Mouse (Mus musculus) C2C12 (cell line): ENCODE measurements around the gene Rnf38. TPM values are rescaled to one million over a fixed set of nuclear protein-coding genes. Genes with fewer than 3 reads are reported as not detected.

Experiments used
- H3K27me3 ChIP-seq: one replicate; pipeline ENCODE4 v1.6.1; 2011; ENCODE audit not compliant: control insufficient read depth, insufficient read depth, insufficient read length
- H3K36me3 ChIP-seq: one replicate; pipeline ENCODE4 v1.6.1; 2011; ENCODE audit not compliant: control insufficient read depth, insufficient read depth
- H3K4me3 ChIP-seq: one replicate; pipeline ENCODE4 v1.5.1; 2011; ENCODE audit warnings: mild to moderate bottlenecking, control low read depth; ENCODE audit not compliant: poor library complexity, insufficient read depth, severe bottlenecking
- H3K79me2 ChIP-seq: one replicate; pipeline ENCODE4 v1.6.1; 2011; ENCODE audit not compliant: control insufficient read depth, insufficient read depth
- H3K79me3 ChIP-seq: one replicate; pipeline ENCODE4 v1.6.1; 2011; ENCODE audit warnings: low read depth, control low read depth
- H3ac ChIP-seq: one replicate; pipeline ENCODE3; 2011; ENCODE audit warnings: low read depth; ENCODE audit not compliant: control insufficient read depth, insufficient read length
- CEBPB ChIP-seq: IDR thresholded peaks from one replicate; pipeline ENCODE4 v1.6.1; 2011; ENCODE audit warnings: low read depth, mild to moderate bottlenecking, control low read depth, moderate library complexity
- CTCF ChIP-seq: IDR thresholded peaks from one replicate; pipeline ENCODE4 v1.5.1; 2011; ENCODE audit not compliant: control insufficient read depth, insufficient read depth, insufficient read length
- FOSL1 ChIP-seq: IDR thresholded peaks from one replicate; pipeline ENCODE4 v1.8.0; 2011; ENCODE audit warnings: mild to moderate bottlenecking, low read length; ENCODE audit not compliant: poor library complexity, insufficient read depth, severe bottlenecking
- MAX ChIP-seq: IDR thresholded peaks from one replicate; pipeline ENCODE4 v1.6.1; 2011; ENCODE audit warnings: mild to moderate bottlenecking, control low read depth
- MYOD1 ChIP-seq: IDR thresholded peaks from one replicate; pipeline ENCODE4 v1.6.1; 2011; ENCODE audit warnings: low read depth; ENCODE audit not compliant: control insufficient read depth, insufficient read length
- MYOG ChIP-seq: IDR thresholded peaks from one replicate; pipeline ENCODE4 v1.6.1; 2011; ENCODE audit not compliant: control insufficient read depth, insufficient read length; ENCODE audit errors: extremely low read depth
- USF1 ChIP-seq: IDR thresholded peaks from one replicate; pipeline ENCODE4 v1.6.1; 2011; ENCODE audit warnings: low read depth, mild to moderate bottlenecking, control low read depth, moderate library complexity
- polyA plus RNA-seq: library from polyadenylated mRNA; unstranded; fragments of >200 nt; fragmentation: generic; extraction: Trizol; gene quantifications from one replicate; pipeline ENCODE4 v1.2.1, GENCODE M21; 2012; ENCODE audit warnings: missing spikeins

Gene Rnf38
- polyA plus RNA-seq, 1 experiment: 9.8 TPM

DNA sequence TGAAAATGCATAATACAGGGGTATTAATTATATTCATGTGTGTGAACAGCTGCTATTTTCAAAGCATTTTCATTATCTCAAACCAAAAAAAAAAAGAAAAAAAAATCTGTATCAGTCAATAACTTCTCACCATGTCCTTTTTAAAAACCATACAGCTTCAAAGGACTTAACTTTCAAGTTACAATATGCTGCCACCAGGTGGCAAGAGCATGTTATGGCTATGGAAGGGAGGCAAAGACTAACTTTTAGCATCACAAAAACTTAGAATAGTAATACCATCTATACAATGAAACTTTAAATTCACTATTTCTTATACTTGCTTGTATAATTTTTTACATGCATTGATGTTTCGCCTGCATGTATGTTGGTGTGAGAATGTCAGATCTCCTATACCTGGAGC, 33.6 kb downstream of the Rnf38 start:
- H3K4me3 ChIP-seq: no peak overlapping the region
- no peaks in the 10 kb centered on the region for H3K36me3 ChIP-seq
- H3K27me3 ChIP-seq: no peaks in the 10 kb centered on the region
- TF ChIP-seq MYOG: no peak
- no peak for TF ChIP-seq MYOD1
- TF ChIP-seq MAX: no peak
- TF ChIP-seq CEBPB: no peak
- no peak for TF ChIP-seq CTCF
- no peak for TF ChIP-seq FOSL1
- no peak for TF ChIP-seq USF1
- no peak overlapping the region for H3ac ChIP-seq
- no peaks in the 10 kb centered on the region for H3K79me3 ChIP-seq
- no peaks in the 10 kb centered on the region for H3K79me2 ChIP-seq

DNA sequence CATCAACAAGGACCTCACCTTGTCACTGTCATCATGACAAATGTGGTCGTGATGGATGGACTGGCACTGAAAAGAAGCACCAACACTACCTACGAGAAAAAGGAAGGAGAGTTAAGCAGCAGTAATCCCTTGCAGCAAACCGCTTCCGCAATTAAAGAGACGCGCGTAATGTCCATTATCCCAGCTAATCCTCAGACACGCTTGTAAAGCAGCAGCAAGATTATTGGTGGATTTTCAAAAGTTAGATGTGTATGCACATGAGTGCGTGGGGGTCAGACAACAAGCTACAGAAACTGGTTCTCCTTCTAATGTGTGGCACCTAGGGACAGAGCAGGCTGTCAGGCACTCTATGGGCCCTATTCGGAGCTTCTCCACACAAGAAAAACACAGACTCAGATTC, 46.2 kb downstream of the Rnf38 start:
- Histone ChIP-seq H3K36me3 (no peaks in the 10 kb centered on the region), H3K27me3 (no peaks in the 10 kb centered on the region), H3K4me3 (no peak overlapping the region), H3ac (no peak overlapping the region), H3K79me2 (no peaks in the 10 kb centered on the region), H3K79me3 (no peaks in the 10 kb centered on the region)
- no peak for TF ChIP-seq CEBPB
- no peak for TF ChIP-seq MYOD1
- TF ChIP-seq MAX: no peak
- TF ChIP-seq CTCF: no peak
- TF ChIP-seq FOSL1: no peak
- no peak for TF ChIP-seq MYOG
- no peak for TF ChIP-seq USF1

DNA sequence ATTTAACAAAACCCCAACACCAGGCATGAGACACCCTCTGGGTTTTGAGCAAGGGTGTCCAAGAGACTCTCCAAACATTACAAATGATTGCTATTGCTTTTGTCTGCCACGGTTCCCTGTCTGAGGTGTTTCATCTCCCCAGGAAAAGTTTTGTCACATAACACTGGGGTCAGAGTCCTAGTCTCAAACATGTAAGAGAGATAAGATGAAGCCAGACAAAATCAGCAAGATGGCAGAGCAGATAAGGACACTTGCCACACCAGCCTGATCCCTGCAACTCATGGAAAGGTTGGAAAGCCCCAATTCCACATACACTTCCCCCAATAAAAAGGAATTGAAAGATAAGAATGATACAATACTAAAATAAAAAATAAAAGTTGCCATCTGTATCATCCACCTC, 49.7 kb downstream of the Rnf38 start:
- Histone ChIP-seq H3K79me2 (no peaks in the 10 kb centered on the region), H3K36me3 (no peaks in the 10 kb centered on the region), H3K79me3 (no peaks in the 10 kb centered on the region), H3K27me3 (no peaks in the 10 kb centered on the region), H3K4me3 (no peak overlapping the region), H3ac (no peak overlapping the region)
- TF ChIP-seq USF1: no peak
- no peak for TF ChIP-seq CTCF
- no peak for TF ChIP-seq MYOG
- TF ChIP-seq CEBPB: no peak
- no peak for TF ChIP-seq MYOD1
- no peak for TF ChIP-seq MAX
- no peak for TF ChIP-seq FOSL1

DNA sequence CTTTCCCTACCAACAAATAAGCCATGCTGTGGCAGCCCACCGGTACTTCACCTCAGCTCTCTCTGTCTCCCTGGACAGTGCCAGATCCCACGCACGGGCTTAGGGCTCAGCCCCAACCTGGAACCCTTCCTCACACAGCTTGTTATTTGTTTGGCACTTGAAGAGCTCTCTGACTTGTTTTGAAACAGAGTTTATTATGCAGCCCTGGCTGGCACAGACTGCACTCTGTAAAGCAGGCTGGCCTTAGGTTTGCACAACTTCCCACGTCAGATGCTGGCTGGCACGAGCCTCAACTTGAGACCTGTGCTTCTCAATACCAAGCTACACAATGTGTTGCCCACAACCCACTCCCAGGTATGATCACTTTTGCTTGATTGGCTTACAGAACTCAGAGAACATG, 53.8 kb downstream of the Rnf38 start:
- Histone ChIP-seq H3K36me3 (no peaks in the 10 kb centered on the region), H3K79me3 (no peaks in the 10 kb centered on the region), H3K79me2 (no peaks in the 10 kb centered on the region), H3ac (no peak overlapping the region), H3K4me3 (no peak overlapping the region), H3K27me3 (no peaks in the 10 kb centered on the region)
- TF ChIP-seq CEBPB (no peak), MYOG (no peak), USF1 (no peak), CTCF (no peak), FOSL1 (no peak)

DNA sequence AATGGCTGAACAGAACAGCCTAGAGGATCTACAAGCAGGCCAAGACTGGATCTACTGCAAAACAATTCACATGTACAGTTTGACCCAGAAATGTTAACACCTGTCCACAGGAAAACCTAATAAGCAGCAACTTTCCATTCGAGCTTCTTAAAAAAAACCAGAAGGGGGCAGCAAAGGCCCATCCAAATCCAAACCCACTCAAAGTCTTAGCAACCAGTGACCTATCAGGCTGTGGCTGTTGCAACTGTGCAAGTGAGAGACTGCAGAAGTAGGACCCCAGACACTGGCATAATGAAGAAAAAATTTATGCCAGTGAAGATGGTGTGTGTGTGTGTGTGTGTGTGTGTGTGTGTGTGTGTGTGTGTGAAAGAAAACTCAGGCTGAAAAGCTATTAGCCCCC, 60.4 kb downstream of the Rnf38 start:
- Histone ChIP-seq H3K27me3 (no peaks in the 10 kb centered on the region), H3K36me3 (no peaks in the 10 kb centered on the region), H3K4me3 (no peak overlapping the region), H3K79me2 (no peaks in the 10 kb centered on the region), H3K79me3 (no peaks in the 10 kb centered on the region), H3ac (no peak overlapping the region)
- TF ChIP-seq MYOD1: no peak
- TF ChIP-seq FOSL1: no peak
- no peak for TF ChIP-seq CEBPB
- no peak for TF ChIP-seq MYOG
- TF ChIP-seq MAX: no peak
- no peak for TF ChIP-seq CTCF
- TF ChIP-seq USF1: no peak

DNA sequence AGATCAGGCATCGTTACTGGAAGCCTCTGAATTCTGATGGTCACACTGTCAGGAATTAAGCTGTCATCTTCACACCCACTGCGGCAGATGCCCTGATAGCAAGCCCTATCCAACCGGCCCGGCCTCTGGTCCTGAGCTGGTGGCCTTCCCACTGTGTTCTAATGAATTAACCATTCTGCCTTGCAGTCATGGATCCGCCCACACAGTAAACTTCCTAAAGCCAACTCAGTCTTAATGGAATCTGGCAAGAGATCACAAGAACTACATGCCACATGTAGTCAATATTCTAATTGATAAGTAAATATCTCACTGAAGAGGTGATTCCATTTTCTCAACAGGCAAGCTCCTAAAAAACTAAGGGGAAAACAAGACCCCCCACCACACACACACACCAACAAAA, 60.9 kb downstream of the Rnf38 start:
- Histone ChIP-seq H3K79me3 (no peaks in the 10 kb centered on the region), H3ac (no peak overlapping the region), H3K36me3 (no peaks in the 10 kb centered on the region), H3K79me2 (no peaks in the 10 kb centered on the region), H3K27me3 (no peaks in the 10 kb centered on the region), H3K4me3 (no peak overlapping the region)
- TF ChIP-seq MYOG (no peak), MYOD1 (no peak)
